Mouse (Mus musculus): Measurements from ENCODE around the gene Gorasp2. TPM values are rescaled to one million over a fixed set of nuclear protein-coding genes. Genes with fewer than 3 reads are reported as not detected.

The Gorasp2 gene
- polyA plus RNA-seq, 1 experiment from 2014 or later = 52.0 TPM

DNA sequence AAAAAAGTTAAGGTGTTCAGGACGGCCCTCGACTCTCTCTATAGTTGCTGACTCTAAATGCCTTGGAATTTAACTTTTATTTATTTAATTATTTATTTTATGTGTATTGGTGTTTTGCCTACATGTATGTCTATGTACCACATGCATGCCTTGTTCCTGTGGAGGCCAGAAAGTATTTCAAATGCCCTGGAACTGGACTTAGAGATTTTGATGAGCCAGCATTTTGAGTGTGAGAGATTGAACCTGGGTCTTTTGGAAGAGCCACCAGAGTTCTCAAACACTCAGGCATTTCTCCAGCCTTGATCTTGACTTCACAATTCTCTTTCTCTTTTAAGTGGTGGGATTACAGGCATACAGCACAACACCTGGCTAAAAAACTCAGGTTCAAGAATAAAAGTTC is 90.3 kb downstream of the Gorasp2 start:
- H3K27me3 ChIP-seq (ENCODE audit: control insufficient read depth, insufficient read depth, low read depth, low read length) = no peaks in the 10 kb centered on the region
- no peak overlapping the region for H3K9ac ChIP-seq (ENCODE audit: low read depth, low read length)
- ATAC-seq (ENCODE audit: low read depth) = no peak
- H3K4me3 ChIP-seq (ENCODE audit: low read depth, low read length) = no peak overlapping the region
- 91% methylated on average over 2 of the region's 2 CpGs for WGBS (ENCODE audit: insufficient replicate concordance)
- peaks cover 41% of the 10 kb centered on the region for H3K36me3 ChIP-seq (ENCODE audit: control insufficient read depth, insufficient read depth)
- H3K27ac ChIP-seq (ENCODE audit: low read length) = no peak overlapping the region
- H3K4me2 ChIP-seq (ENCODE audit: low read depth, low read length) = no peak overlapping the region
- no peaks in the 10 kb centered on the region for H3K9me3 ChIP-seq (replicated peaks; ENCODE audit: control insufficient read depth, low read length)
- no peaks in the 10 kb centered on the region for H3K4me1 ChIP-seq (ENCODE audit: control insufficient read depth, low read depth, low read length)

- no peak for ATAC-seq (ENCODE audit: low read depth)
- 93% methylated on average over 5 of the region's 5 CpGs for WGBS (ENCODE audit: insufficient replicate concordance)
- H3K9me3 ChIP-seq (replicated peaks; ENCODE audit: control insufficient read depth, low read length) = no peaks in the 10 kb centered on the region
- H3K27me3 ChIP-seq (ENCODE audit: control insufficient read depth, insufficient read depth, low read depth, low read length) = no peaks in the 10 kb centered on the region
- H3K27ac ChIP-seq (ENCODE audit: low read length) = no peak overlapping the region
- H3K9ac ChIP-seq (ENCODE audit: low read depth, low read length) = no peak overlapping the region
- H3K4me3 ChIP-seq (ENCODE audit: low read depth, low read length) = no peak overlapping the region
- peaks cover 42% of the 10 kb centered on the region for H3K36me3 ChIP-seq (ENCODE audit: control insufficient read depth, insufficient read depth)
- H3K4me2 ChIP-seq (ENCODE audit: low read depth, low read length) = no peak overlapping the region
- no peaks in the 10 kb centered on the region for H3K4me1 ChIP-seq (ENCODE audit: control insufficient read depth, low read depth, low read length)
Measured at GRCm38 (mm10) chr2:70752149-70752548, 90.8 kb downstream of the Gorasp2 start.

Other genes with a start within 250 kb of the Gorasp2 start
- gene Sp5, start 186.7 kb upstream of the Gorasp2 start, polyA plus RNA-seq (2015; fragmentation: Nextera tagmentation; extraction: Ambion mirVana) = 0.04 TPM in 1 of 2 replicates, not detected in the other
- gene Erich2, start 152.8 kb upstream of the Gorasp2 start, polyA plus RNA-seq (2015; fragmentation: Nextera tagmentation; extraction: Ambion mirVana) = 0.07 TPM in 1 of 2 replicates, not detected in the other
- gene Gad1, start 108.5 kb upstream of the Gorasp2 start, polyA plus RNA-seq (2015; fragmentation: Nextera tagmentation; extraction: Ambion mirVana) = 0.06 TPM in 1 of 2 replicates, not detected in the other
- 0.76 and 0.87 TPM in 2 replicates for gene Gm26558, start 532 bp downstream of the Gorasp2 start, polyA plus RNA-seq (2015; fragmentation: Nextera tagmentation; extraction: Ambion mirVana)
- 16.5 and 17.9 TPM in 2 replicates for gene Tlk1, start 164.2 kb downstream of the Gorasp2 start, polyA plus RNA-seq (2015; fragmentation: Nextera tagmentation; extraction: Ambion mirVana)

All from liver, embryonic 16.5 days (tissue).